Mouse (Mus musculus): ENCODE measurements around the gene Spns3. TPM values are rescaled to one million over a fixed set of nuclear protein-coding genes. Genes with fewer than 3 reads are reported as not detected.

The Spns3 gene
- total and polyA plus RNA-seq, 3 experiments: 0.11 TPM; not detected in 2

DNA sequence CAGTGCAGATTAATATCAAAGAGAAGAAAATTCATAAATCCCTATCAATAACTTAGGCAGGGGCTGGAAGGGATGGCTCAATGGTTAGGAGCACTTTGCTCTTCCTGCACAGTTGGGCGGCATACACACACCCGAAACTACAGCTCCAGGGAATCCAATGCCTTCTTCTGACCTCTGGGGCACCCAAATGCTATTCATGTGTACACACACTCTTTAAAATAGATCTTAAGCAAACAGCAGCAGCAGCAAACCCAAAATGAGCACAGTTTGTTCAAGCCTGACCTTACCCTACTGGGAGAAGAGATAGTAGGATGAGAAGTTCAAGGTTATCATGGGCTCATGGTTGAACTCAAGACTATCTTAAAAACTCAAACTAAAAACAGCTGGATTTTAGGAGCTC, 32.8 kb upstream of the Spns3 start:
- DNase-seq (ENCODE audit: low spot score): no peak
- TF ChIP-seq POLR2AphosphoS5 (IDR thresholded peaks at IDR 0.05; ENCODE audit: insufficient replicate concordance, low read depth, low read length) (no peak), GATA2 (IDR thresholded peaks at IDR 0.05; ENCODE audit: borderline replicate concordance, low read depth, low read length) (no peak), TAL1 (conservative IDR thresholded peaks at IDR 0.05; ENCODE audit: low read depth, low read length) (no peak), GATA1 (IDR thresholded peaks at IDR 0.05; ENCODE audit: borderline replicate concordance, low read length) (no peak), CTCF (IDR thresholded peaks at IDR 0.05; ENCODE audit: low read depth, low read length) (no peak)
- H3K4me3 ChIP-seq (ENCODE audit: low read depth, low read length): no peak overlapping the region
- no peaks in the 10 kb centered on the region for H3K36me3 ChIP-seq (replicated peaks)
- no peaks in the 10 kb centered on the region for H3K9me3 ChIP-seq (replicated peaks)
- peaks cover 20% of the 10 kb centered on the region for H3K27me3 ChIP-seq (ENCODE audit: insufficient read depth, low read length)
- H3K4me1 ChIP-seq (ENCODE audit: insufficient read depth, low read depth, low read length): peaks cover 13% of the 10 kb centered on the region; the same call in 1 of the 2 replicates
- no peak for ATAC-seq (ENCODE audit: extremely low read depth, insufficient number of reproducible peaks, low FRiP score, poor library complexity, severe bottlenecking)

DNA sequence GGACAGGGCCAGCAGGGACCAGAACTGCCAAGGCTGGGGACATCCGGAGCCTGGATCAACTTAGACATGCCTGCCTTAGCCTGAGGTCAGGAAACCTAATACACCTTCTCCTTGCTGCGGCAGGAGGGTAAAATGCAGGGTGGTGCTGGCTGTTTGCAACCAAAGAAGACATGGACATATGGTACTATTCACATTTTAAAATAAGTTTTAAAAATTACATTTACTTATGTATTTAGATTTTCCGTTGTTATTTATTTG, 32.1 kb upstream of the Spns3 start:
- ATAC-seq (ENCODE audit: extremely low read depth, insufficient number of reproducible peaks, low FRiP score, poor library complexity, severe bottlenecking) (no peak), DNase-seq (ENCODE audit: low spot score) (no peak)
- Histone ChIP-seq H3K4me1 (ENCODE audit: insufficient read depth, low read depth, low read length) (peaks cover 17% of the 10 kb centered on the region; the same call in 1 of the 2 replicates), H3K36me3 (replicated peaks) (no peaks in the 10 kb centered on the region), H3K27me3 (ENCODE audit: insufficient read depth, low read length) (peaks cover 27% of the 10 kb centered on the region), H3K9me3 (replicated peaks) (no peaks in the 10 kb centered on the region), H3K4me3 (ENCODE audit: low read depth, low read length) (no peak overlapping the region)
- TF ChIP-seq CTCF (IDR thresholded peaks at IDR 0.05; ENCODE audit: low read depth, low read length) (no peak), POLR2AphosphoS5 (IDR thresholded peaks at IDR 0.05; ENCODE audit: insufficient replicate concordance, low read depth, low read length) (no peak), TAL1 (conservative IDR thresholded peaks at IDR 0.05; ENCODE audit: low read depth, low read length) (no peak), GATA2 (IDR thresholded peaks at IDR 0.05; ENCODE audit: borderline replicate concordance, low read depth, low read length) (no peak), GATA1 (IDR thresholded peaks at IDR 0.05; ENCODE audit: borderline replicate concordance, low read length) (no peak)

DNA sequence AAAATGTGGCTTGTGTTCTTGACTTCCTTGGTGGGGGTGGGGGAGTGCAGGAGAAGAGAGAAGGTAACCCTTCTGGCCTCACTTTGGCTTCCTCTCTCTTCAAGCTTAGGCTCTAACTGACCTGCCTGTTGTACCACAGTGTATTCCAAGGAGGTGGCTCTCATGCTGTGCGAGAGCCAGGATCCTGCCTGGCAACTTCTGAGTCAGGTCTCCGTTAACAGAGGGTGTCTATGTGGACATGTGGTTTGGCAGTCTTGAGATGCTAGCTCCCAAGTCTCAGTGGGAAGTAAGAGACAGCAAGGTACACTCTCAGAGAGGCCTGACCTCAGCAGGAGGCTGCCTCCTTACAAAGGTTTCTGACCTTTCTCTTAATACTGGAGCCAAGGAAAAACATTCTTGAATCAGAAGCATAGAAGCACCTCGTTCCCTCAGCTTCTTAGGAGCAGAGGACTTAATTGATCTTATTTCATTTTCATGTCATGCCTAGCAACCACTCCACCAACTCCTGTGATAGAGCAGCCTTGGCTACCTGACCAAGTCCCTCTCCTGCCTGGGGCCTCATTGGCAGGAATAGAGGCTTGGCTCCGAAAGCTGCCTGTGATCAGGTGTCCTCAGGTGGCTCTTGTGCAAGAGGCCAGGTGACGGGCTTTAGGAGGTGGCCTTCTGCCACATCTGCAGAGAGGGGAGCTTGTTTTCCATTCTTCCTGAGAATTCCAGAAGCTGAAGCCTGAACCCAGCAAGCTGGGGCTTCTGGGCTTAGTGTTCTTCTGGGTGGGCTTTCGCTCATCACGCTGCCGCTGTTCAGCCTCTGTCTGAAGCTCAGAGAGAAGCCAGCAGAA, 31.5 kb upstream of the Spns3 start:
- Histone ChIP-seq H3K36me3 (replicated peaks) (no peaks in the 10 kb centered on the region), H3K4me3 (ENCODE audit: low read depth, low read length) (no peak overlapping the region), H3K4me1 (ENCODE audit: insufficient read depth, low read depth, low read length) (peaks cover 15% of the 10 kb centered on the region; the same call in 1 of the 2 replicates), H3K27me3 (ENCODE audit: insufficient read depth, low read length) (peaks cover 30% of the 10 kb centered on the region), H3K9me3 (replicated peaks) (no peaks in the 10 kb centered on the region)
- TF ChIP-seq CTCF (IDR thresholded peaks at IDR 0.05; ENCODE audit: low read depth, low read length) (no peak), GATA1 (IDR thresholded peaks at IDR 0.05; ENCODE audit: borderline replicate concordance, low read length) (no peak), GATA2 (IDR thresholded peaks at IDR 0.05; ENCODE audit: borderline replicate concordance, low read depth, low read length) (no peak), TAL1 (conservative IDR thresholded peaks at IDR 0.05; ENCODE audit: low read depth, low read length) (no peak), POLR2AphosphoS5 (IDR thresholded peaks at IDR 0.05; ENCODE audit: insufficient replicate concordance, low read depth, low read length) (no peak)
- ATAC-seq (ENCODE audit: extremely low read depth, insufficient number of reproducible peaks, low FRiP score, poor library complexity, severe bottlenecking) (no peak), DNase-seq (ENCODE audit: low spot score) (no peak)

DNA sequence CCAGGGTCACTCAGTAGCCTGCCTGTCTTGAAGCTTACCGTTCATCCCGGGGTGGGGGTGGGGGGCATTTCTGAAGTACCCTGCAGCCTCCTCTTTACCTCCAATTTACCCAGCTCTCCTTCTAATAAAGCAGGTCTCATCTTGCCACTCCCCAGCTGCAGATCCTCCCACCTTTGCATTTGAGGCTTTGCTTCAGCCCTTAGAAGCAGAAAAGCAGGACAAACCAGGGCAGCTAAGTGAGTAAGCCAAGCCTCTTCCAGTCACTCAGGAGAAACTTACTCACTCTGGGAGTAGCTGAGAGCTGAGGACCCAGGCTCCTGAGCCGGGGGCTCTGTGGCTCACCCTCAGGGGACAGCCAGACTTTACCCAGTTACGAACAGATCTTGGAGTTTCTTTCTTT, 28.2 kb upstream of the Spns3 start:
- DNase-seq (ENCODE audit: low spot score): no peak
- Histone ChIP-seq H3K4me3 (ENCODE audit: low read depth, low read length) (no peak overlapping the region), H3K4me1 (ENCODE audit: insufficient read depth, low read depth, low read length) (peaks cover 16% of the 10 kb centered on the region), H3K27me3 (ENCODE audit: insufficient read depth, low read length) (peaks cover 37% of the 10 kb centered on the region), H3K36me3 (replicated peaks) (no peaks in the 10 kb centered on the region), H3K9me3 (replicated peaks) (no peaks in the 10 kb centered on the region)
- TF ChIP-seq CTCF (IDR thresholded peaks at IDR 0.05; ENCODE audit: low read depth, low read length): no peak
- no peak for TF ChIP-seq POLR2AphosphoS5 (IDR thresholded peaks at IDR 0.05; ENCODE audit: insufficient replicate concordance, low read depth, low read length)
- ATAC-seq (ENCODE audit: extremely low read depth, insufficient number of reproducible peaks, low FRiP score, poor library complexity, severe bottlenecking): no peak

DNA sequence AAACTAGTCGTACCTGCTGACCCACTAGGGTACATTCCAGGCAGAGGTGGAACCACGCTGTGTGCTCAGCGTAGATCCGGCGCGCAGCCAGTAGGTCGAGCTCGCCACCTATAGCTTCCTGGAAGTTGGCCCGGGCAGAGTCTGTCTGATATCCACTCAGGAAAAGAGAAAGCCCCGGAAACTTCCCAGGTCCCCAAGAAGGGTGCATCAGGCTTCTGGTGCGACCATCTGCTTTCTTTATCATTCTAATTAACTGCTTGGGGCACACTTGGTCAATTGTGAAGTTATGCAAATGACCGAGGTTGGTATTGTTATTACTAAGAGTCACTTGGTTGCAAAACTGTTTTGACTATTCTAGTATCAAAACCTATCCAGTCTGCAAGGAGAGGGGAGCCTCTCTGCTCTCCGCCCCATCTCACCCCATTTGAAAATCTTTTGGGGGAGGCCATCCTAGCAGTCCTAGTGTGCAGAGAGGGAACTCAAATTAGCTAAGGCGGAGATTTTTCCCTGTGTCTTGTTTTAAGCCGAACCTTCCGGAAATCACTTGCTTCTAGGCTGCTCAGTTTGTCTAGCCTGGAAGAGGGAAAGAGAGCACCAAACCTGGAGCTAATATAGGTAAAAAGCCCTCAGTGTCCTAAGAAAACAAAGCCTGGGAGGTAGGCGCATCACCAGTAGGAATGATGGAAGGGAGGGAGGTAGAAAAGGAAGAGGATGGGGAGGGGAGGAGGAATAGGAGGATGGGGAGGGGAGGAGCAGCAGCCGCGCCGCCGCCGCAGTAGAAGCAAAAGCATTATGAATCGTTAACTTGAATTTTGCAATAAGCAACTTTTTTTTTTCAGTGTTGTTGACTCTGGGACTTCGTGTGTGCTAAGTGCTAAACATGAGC, 26.4 kb upstream of the Spns3 start:
- Histone ChIP-seq H3K4me1 (ENCODE audit: insufficient read depth, low read depth, low read length) (peaks cover 16% of the 10 kb centered on the region), H3K4me3 (ENCODE audit: low read depth, low read length) (no peak overlapping the region), H3K27me3 (ENCODE audit: insufficient read depth, low read length) (peaks cover 28% of the 10 kb centered on the region), H3K36me3 (replicated peaks) (no peaks in the 10 kb centered on the region), H3K9me3 (replicated peaks) (no peaks in the 10 kb centered on the region)
- ATAC-seq (ENCODE audit: extremely low read depth, insufficient number of reproducible peaks, low FRiP score, poor library complexity, severe bottlenecking): no peak
- TF ChIP-seq GATA2 (IDR thresholded peaks at IDR 0.05; ENCODE audit: borderline replicate concordance, low read depth, low read length) (no peak), TAL1 (conservative IDR thresholded peaks at IDR 0.05; ENCODE audit: low read depth, low read length) (no peak), POLR2AphosphoS5 (IDR thresholded peaks at IDR 0.05; ENCODE audit: insufficient replicate concordance, low read depth, low read length) (no peak), GATA1 (IDR thresholded peaks at IDR 0.05; ENCODE audit: borderline replicate concordance, low read length) (no peak), CTCF (IDR thresholded peaks at IDR 0.05; ENCODE audit: low read depth, low read length) (no peak)
- no peak for DNase-seq (ENCODE audit: low spot score)

DNA sequence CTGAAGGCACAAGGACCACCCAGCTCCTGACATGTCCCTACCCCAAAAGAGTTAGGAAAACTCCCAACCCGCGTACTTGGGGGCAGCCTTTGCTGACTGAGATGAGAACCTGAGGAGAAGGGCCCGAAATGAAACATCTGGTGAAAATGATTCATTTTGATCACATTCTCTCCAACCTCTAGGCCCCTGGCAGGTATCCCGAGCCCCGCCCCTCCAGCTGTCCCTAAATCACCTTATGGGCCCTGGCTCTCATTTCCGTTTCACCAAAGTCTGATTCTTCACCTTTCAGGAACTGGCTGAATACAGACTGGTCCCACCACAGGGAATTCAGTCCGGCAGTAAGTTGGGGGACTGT, 25.8 kb upstream of the Spns3 start:
- Histone ChIP-seq H3K9me3 (replicated peaks) (no peaks in the 10 kb centered on the region), H3K27me3 (ENCODE audit: insufficient read depth, low read length) (peaks cover 32% of the 10 kb centered on the region), H3K4me3 (ENCODE audit: low read depth, low read length) (no peak overlapping the region), H3K4me1 (ENCODE audit: insufficient read depth, low read depth, low read length) (peaks cover 20% of the 10 kb centered on the region), H3K36me3 (replicated peaks) (no peaks in the 10 kb centered on the region)
- no peak for ATAC-seq (ENCODE audit: extremely low read depth, insufficient number of reproducible peaks, low FRiP score, poor library complexity, severe bottlenecking)
- TF ChIP-seq TAL1 (conservative IDR thresholded peaks at IDR 0.05; ENCODE audit: low read depth, low read length) (no peak), CTCF (IDR thresholded peaks at IDR 0.05; ENCODE audit: low read depth, low read length) (no peak), GATA2 (IDR thresholded peaks at IDR 0.05; ENCODE audit: borderline replicate concordance, low read depth, low read length) (no peak), GATA1 (IDR thresholded peaks at IDR 0.05; ENCODE audit: borderline replicate concordance, low read length) (no peak), POLR2AphosphoS5 (IDR thresholded peaks at IDR 0.05; ENCODE audit: insufficient replicate concordance, low read depth, low read length) (no peak)
- no peak for DNase-seq (ENCODE audit: low spot score)
